Mouse (Mus musculus) T-cell, adult 2 months (primary cell): ENCODE measurements around the gene Lypd4.
"Not testable (repeated sequence)": the region's sequence is repeated elsewhere in the genome, so short reads cannot be mapped to it uniquely, and the experiment has no call there.

Experiments
- DNase-seq: peaks from one replicate; pipeline ENCODE4 v3.0.0; 2022; ENCODE audit warnings: low spot score

The Lypd4 gene

GRCm38 (mm10) chr7:24846576-24846975 is 23.2 kb downstream of the Lypd4 start:
- DNase-seq, result not testable (repeated sequence)

GRCm38 (mm10) chr7:24845713-24846112 is 24.0 kb downstream of the Lypd4 start:
- peak; percentile 12 for DNase-seq

GRCm38 (mm10) chr7:24845181-24845580 is 24.6 kb downstream of the Lypd4 start:
- DNase-seq, result no peak

- no peak for DNase-seq
Observed at GRCm38 (mm10) chr7:24844144-24844543, 25.6 kb downstream of the Lypd4 start.

- no peak for DNase-seq
Observed at GRCm38 (mm10) chr7:24841009-24841408, 28.7 kb downstream of the Lypd4 start.

- no peak for DNase-seq
Observed at GRCm38 (mm10) chr7:24840331-24840730, 29.4 kb downstream of the Lypd4 start.

- DNase-seq, result peak; percentile 21
Observed at GRCm38 (mm10) chr7:24839410-24839808, 30.3 kb downstream of the Lypd4 start.

GRCm38 (mm10) chr7:24838732-24839409 is 30.9 kb downstream of the Lypd4 start:
- DNase-seq, result peak; percentile 24

- no peak for DNase-seq
Observed at GRCm38 (mm10) chr7:24827181-24827580, 42.6 kb downstream of the Lypd4 start.

GRCm38 (mm10) chr7:24824452-24824851 is 45.3 kb downstream of the Lypd4 start:
- DNase-seq, result no peak

GRCm38 (mm10) chr7:24817502-24817901 is 52.2 kb downstream of the Lypd4 start:
- DNase-seq, result peak; percentile 74
